Mouse (Mus musculus) liver, embryonic 14.5 days (tissue): ENCODE data around the gene Ehbp1l1.

ENCODE experiments used
- CTCF ChIP-seq: IDR thresholded peaks from 2 replicates; pipeline ENCODE4 v1.5.1; 2016; ENCODE audit warnings: antibody characterized with exemption, low read depth, control low read depth
- EP300 ChIP-seq: IDR thresholded peaks from 2 replicates; pipeline ENCODE4 v1.6.1; 2016; ENCODE audit warnings: antibody characterized with exemption, low read depth

DNA sequence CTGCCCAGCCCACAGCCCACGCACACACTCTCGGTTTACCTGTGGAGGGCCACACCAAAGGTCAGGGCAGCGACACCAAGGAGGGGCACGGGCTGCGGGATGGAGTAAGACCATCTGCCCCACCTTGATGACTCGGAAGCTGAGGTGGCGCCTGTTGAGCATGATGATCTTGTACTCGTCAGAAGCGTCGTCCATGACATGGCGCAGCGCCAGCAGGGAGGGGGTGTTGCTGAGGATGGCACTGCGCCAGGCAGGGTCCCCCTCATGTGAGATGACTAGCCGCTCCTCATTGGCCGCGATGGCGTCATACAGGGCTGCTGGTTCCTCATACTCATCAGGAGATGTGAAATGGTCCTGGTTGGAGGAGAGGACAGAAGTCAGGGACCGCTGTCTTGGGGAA, 59.7 kb downstream of the Ehbp1l1 start:
- no peak for TF ChIP-seq CTCF
- TF ChIP-seq EP300 = no peak
